Mouse (Mus musculus) urinary bladder, adult 2 months (tissue): ENCODE results near the gene Cpa5. TPM values are rescaled to one million over a fixed set of nuclear protein-coding genes. Genes with fewer than 3 reads are reported as not detected.

ENCODE experiments used
- polyA plus RNA-seq: library from polyadenylated mRNA; depleted of rRNA; stranded (reverse); fragments of >200 nt; gene quantifications from 2 replicates; pipeline ENCODE4 v1.2.3, GENCODE M21; 2012; rRNA removed

The Cpa5 gene
- polyA plus RNA-seq, 1 experiment: 0.03 TPM

Other genes starting within 250 kb of the Cpa5 start
- gene Zc3hc1, start 220.0 kb upstream of the Cpa5 start, polyA plus RNA-seq: 13.9 and 14.7 TPM in 2 replicates
- 22.8 and 23.3 TPM in 2 replicates for gene Klhdc10, start 209.1 kb upstream of the Cpa5 start, polyA plus RNA-seq
- gene Tmem209, start 101.2 kb upstream of the Cpa5 start, polyA plus RNA-seq: 23.8 and 26.2 TPM in 2 replicates
- gene Ssmem1, start 101.2 kb upstream of the Cpa5 start, polyA plus RNA-seq: 0.04 and 0.07 TPM in 2 replicates
- gene Cpa2, start 69.4 kb upstream of the Cpa5 start, polyA plus RNA-seq: 0.16 and 0.18 TPM in 2 replicates
- gene Cpa4, start 42.6 kb upstream of the Cpa5 start, polyA plus RNA-seq: not detected in 2 replicates
- 0.15 and 0.47 TPM in 2 replicates for gene Cpa1, start 28.2 kb downstream of the Cpa5 start, polyA plus RNA-seq
- gene Cep41, start 82.7 kb downstream of the Cpa5 start, polyA plus RNA-seq: 5.7 and 7.1 TPM in 2 replicates
- gene Mest, start 112.5 kb downstream of the Cpa5 start, polyA plus RNA-seq: 4.7 and 5.1 TPM in 2 replicates